Mouse (Mus musculus) MEL (cell line): ENCODE measurements at regions not wholly inside any gene's neighbourhood (a gene's known extent, or its start where the extent isn't known, plus 50 kb on each side); places are given as distances from the start of the nearest gene placed in this dataset.

ENCODE experiments used
- CTCF ChIP-seq, 3 experiments: IDR thresholded peaks in 2 of 3; conservative IDR thresholded peaks in 1 of 3; 2 replicates each; pipeline ENCODE4 v1.5.1; 2011 to 2012; ENCODE audit warnings: low read length in 3 of 3, low read depth in 2 of 3, mild to moderate bottlenecking in 2 of 3, improper control_type of control experiment in 1 of 3, inconsistent platforms in 1 of 3, mixed read lengths in 1 of 3, moderate library complexity in 1 of 3; ENCODE audit not compliant: control insufficient read depth in 1 of 3, insufficient read depth in 1 of 3, poor library complexity in 1 of 3, severe bottlenecking in 1 of 3
- ELF1 ChIP-seq: IDR thresholded peaks from 2 replicates; pipeline ENCODE4 v1.6.1; 2014; ENCODE audit warnings: low read depth, mild to moderate bottlenecking, inconsistent platforms, low read length, improper control_type of control experiment, moderate library complexity
- EP300 ChIP-seq, 2 experiments: IDR thresholded peaks; 2 replicates each; pipeline ENCODE4 v1.6.1; 2011; ENCODE audit warnings: improper control_type of control experiment in 2 of 2, low read length in 2 of 2, low read depth in 1 of 2, mild to moderate bottlenecking in 1 of 2
- HCFC1 ChIP-seq: IDR thresholded peaks from 2 replicates; pipeline ENCODE4 v1.6.1; 2012; ENCODE audit warnings: low read depth, mild to moderate bottlenecking, inconsistent platforms, low read length, improper control_type of control experiment, moderate library complexity
- MAX ChIP-seq: IDR thresholded peaks from 2 replicates; pipeline ENCODE4 v1.6.1; 2011; ENCODE audit warnings: low read length, improper control_type of control experiment
- MAZ ChIP-seq: IDR thresholded peaks from 2 replicates; pipeline ENCODE4 v1.6.1; 2012; ENCODE audit warnings: low read depth, mild to moderate bottlenecking, inconsistent platforms, low read length, improper control_type of control experiment
- NELFE ChIP-seq: IDR thresholded peaks from 2 replicates; pipeline ENCODE4 v1.6.1; 2011; ENCODE audit warnings: low read depth, low read length, improper control_type of control experiment
- POLR2A ChIP-seq, 2 experiments: IDR thresholded peaks; 2 replicates each; pipeline ENCODE4 v1.6.1; 2011 to 2012; ENCODE audit warnings: low read length in 2 of 2, mild to moderate bottlenecking in 2 of 2, control low read depth in 1 of 2, improper control_type of control experiment in 1 of 2, low read depth in 1 of 2, moderate library complexity in 1 of 2; ENCODE audit not compliant: control insufficient read depth in 1 of 2, insufficient read depth in 1 of 2, poor library complexity in 1 of 2
- POLR2AphosphoS5 ChIP-seq: IDR thresholded peaks from 2 replicates; pipeline ENCODE4 v1.6.1; 2012; ENCODE audit warnings: low read depth, borderline replicate concordance, mild to moderate bottlenecking, inconsistent platforms, low read length, moderate library complexity, mixed read lengths
- RAD21 ChIP-seq: IDR thresholded peaks from 2 replicates; pipeline ENCODE4 v1.6.1; 2011; ENCODE audit warnings: mild to moderate bottlenecking, low read depth, low read length, improper control_type of control experiment
- TBP ChIP-seq: IDR thresholded peaks from 2 replicates; pipeline ENCODE4 v1.8.0; 2011; ENCODE audit warnings: low read depth, low read length, improper control_type of control experiment
- ZKSCAN1 ChIP-seq: IDR thresholded peaks from 2 replicates; pipeline ENCODE4 v1.6.1; 2012; ENCODE audit warnings: low read depth, mild to moderate bottlenecking, inconsistent platforms, low read length, improper control_type of control experiment, moderate library complexity
- ZNF384 ChIP-seq: IDR thresholded peaks from 2 replicates; pipeline ENCODE4 v1.6.1; 2012; ENCODE audit warnings: low read depth, mild to moderate bottlenecking, inconsistent platforms, low read length, improper control_type of control experiment

GRCm38 (mm10) chr3:5811071-5811590 is 60.5 kb downstream of the Gm8797 start:
- TF ChIP-seq POLR2A (IDR thresholded peaks at IDR 0.05; ENCODE audit: control insufficient read depth in 1 of 2, insufficient read depth in 1 of 2, low read depth in 1 of 2, low read length in 2 of 2, poor library complexity in 1 of 2) (no peak), RAD21 (no peak), ELF1 (no peak), MAZ (no peak), ZNF384 (no peak), EP300 (IDR thresholded peaks at IDR 0.05; ENCODE audit: low read depth in 1 of 2, low read length in 2 of 2) (no peak), CTCF (IDR thresholded peaks at IDR 0.05 in 2 of 3, conservative IDR thresholded peaks at IDR 0.05 in 1 of 3; ENCODE audit: control insufficient read depth in 1 of 3, insufficient read depth in 1 of 3, low read depth in 2 of 3, low read length in 3 of 3, poor library complexity in 1 of 3, severe bottlenecking in 1 of 3) (no peak), MAX (no peak), POLR2AphosphoS5 (no peak), ZKSCAN1 (no peak), NELFE (no peak), TBP (no peak), HCFC1 (no peak)
